Mouse (Mus musculus) cerebellum, postnatal 25 days (tissue): ENCODE data around the gene Fam172a.

Experiments used
- DNase-seq, 2 experiments: peaks; one replicate each; pipeline ENCODE4 v3.0.0; 2021; ENCODE audit warnings: mixed read lengths in 2 of 2

Gene Fam172a

DNA sequence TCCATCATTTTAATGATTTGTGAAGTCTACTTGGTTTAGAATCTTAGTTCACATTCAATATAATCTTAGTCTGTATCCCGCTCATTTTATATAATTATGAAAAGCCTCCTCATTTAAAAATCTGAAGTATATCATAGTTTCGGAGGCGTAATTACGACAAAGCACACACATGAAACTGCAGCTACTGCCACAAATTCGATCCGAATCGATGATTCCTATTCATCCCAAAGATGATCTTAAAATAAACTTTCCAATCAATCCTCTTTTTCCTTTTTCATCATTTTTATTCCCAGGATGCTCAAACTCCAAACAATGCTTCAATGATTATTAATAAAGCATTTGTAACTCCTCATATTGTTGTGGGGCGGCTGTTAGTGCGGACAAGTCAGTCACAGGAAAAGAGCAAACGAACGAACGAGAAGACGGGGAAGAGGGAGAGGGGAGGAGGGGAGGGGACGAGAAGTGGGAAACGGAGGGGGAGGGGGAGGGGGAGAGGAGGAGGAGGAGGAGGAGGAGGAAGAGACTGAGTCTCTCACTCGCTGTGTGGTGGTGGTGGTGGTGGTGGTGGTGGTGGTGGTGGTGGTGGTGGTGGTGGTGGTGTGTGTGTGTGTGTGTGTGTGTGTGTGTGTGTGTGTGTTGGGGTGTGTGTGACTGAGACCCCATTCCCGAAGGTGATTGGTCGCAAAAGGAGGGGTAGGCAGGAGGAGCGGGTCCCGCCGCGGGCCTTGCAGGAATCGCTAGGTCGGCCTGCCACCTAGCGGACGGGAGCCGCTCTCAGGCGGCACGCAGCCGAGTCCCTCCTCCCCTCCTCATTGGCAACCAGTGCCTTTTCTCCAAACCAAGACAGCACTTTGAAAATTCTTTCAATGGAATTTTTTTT is 499.4 kb downstream of the Fam172a start:
- peak; percentile 94 to 97 for DNase-seq

DNA sequence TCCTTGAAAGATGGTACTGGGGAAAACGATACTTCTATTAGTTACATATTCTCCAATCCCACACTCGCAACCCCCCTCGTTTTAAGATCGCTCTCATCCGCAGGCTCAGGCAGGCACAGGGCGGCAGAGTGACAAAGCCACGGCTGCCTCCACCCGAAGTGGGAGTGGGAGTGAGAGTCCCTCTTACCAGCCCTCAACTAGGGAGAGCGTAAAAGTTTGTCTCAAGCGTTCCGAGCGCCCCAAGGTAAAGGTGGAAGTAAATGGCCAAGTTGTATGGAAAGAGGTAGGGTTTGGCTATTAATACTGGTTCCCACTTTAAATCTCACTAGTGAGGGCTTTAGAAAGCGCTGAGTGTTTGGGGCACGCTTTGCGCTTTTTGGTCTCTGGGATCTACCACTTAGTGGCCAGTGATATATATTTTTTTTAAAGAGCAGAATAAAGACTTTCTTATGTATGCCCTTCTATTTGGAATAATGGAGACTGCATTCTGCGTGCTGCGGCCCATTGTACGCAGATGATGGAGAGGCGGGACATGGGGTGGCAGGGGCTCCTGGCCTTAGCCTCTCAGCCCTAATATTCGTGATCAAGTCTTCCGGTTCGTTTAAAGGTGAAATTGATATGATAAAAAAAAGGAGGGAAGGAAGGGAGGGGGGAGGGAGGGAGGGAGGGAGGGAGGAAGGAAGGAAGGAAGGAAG is 500.2 kb downstream of the Fam172a start:
- peak in 1 of 2 experiments; percentile 45 for DNase-seq

DNA sequence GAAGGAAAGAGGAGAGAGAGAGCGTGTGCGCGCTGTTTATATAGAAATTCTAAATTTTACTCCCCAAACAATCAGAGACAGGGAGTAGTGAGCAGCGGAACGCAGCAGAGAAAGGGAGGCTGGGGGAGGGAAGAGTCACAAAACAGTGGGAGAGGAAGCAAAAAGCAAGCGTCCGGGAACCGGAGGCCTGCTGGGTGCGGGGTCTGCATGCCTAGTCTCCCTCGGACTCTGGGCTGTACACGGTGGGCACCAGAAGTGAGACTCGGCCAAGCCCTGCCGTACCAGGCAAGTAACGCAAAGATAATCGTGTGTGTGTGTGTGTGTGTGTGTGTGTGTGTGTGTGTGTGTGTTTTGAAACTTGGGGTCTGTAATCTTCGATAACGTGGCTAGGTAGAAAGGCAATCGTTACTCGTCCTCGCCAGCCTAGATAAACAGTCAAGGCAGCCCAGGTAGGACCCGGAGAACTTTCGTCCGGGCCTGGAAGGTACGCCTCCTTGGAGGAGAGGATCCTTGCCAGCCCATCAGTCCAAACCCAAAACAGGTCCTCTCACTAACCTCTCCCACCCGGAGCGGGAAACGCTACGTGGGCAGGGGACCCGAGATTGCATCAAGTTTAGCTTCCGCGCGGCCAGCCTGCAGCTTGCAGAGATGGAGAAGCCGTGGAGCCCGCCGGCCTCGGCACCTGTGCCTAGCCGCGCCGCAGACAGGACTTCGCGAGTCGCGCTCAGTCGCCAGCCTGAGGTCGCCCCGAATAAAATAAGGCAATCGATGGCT is 500.9 kb downstream of the Fam172a start:
- peak; percentile 78 to 81 for DNase-seq

DNA sequence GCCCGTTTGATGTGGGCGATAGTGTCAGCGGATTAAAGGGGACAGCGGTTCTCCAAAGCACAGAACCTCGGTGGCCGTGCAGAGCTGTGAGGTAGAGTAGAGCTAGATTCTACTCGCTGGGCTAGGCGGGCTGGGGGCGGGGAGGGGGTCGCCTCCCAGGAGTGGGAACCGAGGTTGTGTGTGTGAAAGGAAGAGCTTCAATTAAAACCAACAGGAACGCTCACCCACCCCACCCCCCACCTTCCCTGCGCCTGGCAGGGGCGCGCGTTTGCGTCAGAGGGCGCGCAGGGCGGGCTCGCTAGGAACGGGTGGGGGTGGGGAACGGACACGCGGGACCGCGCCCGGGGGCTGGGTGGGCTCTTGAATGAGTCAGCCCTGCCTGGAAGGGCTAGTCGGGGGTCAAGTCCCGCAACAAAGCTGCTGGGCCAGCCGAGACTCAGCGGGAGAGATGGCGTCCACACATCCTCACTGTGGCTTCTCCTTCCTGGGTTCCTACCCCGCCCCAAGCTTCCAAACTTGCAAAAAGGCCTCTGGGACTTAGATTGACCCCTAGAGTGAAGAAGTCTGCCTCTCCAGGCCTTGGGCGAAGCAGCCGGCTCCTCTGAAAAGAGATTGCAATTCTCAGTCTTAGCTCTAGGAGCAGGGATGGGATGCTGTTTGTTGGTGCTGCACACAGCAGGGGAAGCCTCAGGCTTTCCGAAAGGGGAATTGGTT is 501.7 kb downstream of the Fam172a start:
- DNase-seq, result peak; percentile 89 to 91

DNA sequence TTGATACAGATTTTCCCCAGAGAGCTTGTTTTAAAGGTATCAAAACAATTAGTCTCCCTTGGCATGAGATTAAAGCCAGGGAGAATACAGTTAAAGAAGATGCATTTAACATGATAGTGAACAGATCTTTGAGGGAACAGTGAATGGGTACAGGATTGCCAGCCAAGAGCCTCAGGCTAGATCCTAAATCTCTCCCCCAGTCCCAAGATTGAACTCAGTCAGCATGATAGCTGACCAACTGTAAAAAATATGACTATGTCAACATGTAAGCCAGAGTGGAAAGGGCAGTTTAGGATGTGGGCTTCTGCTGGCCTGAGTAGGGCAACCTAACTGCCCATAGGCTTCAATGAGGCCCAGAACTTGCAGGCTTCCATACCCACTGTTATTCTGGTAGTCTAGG is 503.6 kb downstream of the Fam172a start:
- no peak for DNase-seq

DNA sequence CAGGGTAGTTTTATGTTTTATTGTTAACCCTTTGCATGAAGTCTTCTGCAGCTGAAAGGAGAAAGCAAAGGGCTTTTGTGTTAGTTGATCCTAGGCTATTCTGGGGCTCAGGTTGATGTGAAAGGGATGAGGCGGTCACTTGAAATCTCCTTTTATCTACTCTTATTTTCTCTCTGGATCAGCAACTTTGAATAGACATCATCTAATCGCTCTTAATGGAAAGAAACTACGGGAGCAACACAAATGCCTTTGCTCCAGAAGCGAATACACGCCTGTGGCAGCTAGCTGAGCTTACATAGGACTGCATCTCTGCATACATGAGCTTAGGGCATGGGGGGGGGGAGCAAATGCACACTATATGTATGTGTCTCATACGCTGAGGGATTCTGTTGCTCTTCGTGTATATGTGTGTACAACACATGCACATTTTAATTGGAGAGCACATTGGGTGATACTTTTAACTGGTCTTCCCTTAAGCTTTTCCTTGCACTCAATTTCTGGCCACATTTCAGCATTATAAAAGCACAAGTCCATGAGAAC is 505.1 kb downstream of the Fam172a start:
- no peak for DNase-seq

DNA sequence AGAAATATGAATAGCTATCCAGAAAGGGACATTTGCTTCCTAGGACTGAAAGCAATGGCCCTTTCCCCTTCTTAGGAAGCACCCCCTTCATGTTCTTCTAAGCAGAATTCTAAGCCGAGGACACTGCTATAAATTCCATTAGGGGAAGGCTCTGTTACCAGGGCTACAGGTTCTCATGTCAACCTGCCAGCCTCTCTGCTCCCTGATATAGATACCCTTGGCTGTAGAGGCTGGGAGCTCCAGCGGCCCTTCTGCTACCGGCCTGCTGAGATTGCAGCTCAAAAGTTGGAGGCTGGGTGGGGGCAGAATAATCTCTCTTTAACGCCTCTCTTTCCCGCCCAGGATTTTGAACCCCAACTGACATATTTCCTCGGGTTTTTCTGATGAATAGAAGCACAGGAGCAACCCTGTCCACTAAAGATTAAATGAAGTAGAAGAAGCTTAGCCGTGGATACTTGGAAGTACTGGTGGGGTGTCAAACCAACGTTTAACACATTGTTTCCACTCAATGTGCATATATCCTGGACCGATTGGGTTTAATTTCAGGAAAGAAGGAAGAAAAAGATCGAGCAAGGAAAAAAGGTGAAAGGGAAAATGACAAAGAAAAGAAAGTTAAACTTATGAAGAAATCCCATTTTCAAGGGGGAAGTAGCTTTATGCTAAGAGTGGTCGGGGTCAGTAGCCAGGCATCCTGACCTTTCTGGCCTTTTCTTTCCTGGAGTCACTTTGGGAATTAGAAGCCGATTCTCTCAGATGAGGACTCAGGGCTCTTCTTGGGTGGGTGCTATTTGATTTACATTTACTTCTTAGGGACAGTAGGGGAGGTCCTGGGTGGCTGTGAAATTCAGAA is 506.2 kb downstream of the Fam172a start:
- DNase-seq, result peak in 1 of 2 experiments; percentile 57

DNA sequence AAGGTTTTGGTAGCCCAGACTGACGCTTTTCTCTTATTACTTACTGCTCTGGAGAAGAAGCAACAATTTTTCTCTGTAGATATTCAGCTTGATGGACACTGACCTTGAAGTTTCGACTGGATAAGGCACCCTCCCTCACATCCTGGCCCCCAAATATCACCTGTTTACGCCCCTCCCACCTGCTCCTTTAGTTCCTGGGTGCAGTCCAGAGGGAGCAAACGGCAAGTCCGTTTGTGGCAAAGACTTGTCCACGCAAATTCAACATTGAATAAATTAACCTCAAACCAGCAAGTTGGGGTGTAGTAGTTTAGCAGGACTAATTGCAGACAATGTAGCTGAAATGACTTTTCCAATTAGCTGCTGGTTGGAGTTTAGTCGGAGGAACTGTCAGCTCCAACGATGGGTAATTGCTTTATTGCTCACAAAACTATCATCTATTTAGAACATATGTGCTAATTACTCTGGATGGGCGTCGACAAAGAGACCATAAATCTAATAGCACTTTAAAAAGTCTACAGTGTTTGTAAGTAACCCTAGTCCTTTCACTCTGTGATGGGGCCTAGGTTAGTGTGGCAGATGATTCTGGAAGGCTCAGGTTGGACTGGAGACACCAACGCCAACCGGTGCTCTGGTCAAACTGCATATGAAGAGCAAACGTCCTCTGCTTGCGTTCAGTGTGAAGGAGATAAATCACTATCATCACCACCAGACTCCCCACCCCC is 507.0 kb downstream of the Fam172a start:
- DNase-seq, result no peak

DNA sequence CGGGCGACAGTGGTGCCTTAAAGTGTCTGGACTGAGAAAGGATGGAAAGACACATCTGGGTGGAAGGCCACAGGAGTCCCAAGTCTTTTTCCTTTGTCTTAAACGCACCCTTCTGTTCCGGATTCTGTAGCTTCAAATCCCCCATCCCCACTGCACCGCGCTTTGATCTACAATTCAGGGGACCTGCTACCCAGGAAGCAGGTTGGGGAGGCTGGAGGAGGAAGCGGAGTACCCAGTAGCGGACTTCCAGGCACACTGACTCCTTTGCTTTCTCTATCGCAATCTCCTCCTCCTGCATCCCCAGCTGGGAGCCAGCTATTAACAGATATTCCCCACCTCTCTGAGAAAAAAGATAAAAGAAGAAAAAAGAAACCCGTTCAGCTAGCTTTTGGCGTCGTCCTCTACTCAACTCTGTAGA is 507.8 kb downstream of the Fam172a start:
- DNase-seq, result peak in 1 of 2 experiments; percentile 9

DNA sequence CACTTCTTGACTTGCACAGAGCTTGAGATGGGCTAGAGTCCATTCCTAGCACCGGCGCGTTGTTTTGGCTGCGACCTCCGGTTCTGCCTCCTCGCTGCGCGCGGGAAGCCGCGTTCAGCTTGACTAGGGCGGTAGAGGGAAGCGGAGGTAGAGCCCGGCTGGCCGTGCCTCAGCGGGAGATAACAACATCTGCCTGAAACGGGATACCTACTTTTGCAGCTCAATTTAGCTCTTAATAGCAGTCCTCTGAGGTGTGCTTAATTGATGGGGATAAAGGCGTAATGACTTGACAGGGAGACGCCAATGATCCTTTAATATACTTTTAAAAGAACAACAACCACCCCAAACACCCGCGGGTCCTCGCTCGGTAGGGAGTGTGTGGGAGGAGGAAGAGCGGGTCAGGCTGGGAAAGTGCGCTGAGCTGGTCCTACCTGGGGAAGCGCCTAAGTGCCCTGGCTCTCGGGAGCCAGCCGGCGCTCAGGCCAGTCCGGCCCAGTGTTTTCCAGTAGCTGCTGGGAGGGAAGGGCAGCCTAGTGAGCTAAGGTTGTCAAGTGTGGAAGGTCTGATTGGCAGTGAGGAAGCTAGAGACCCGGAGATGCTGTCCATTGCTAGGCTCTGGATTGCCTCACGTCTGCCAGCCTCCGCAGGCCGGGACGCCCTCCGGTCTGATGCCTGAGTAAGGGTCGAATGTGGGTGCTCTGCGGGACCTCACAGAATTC is 508.4 kb downstream of the Fam172a start:
- DNase-seq, result peak; percentile 66 to 72

DNA sequence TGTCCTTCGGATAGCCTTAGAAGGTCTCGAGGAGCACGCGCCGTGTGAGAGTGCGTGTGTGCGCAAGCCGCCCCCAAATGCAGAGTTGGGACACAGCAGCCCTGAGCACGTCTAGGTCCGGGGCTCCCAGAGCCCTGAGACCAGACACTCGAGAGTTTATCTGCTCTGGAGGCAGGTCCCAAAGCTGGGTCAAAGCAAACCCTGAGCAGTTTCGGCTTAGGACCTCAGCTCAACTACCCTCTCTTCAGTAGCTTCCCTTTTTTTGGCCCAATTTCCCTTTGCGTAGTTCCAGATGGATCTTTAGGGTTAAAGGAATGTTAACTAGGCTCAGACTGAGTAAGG is 508.9 kb downstream of the Fam172a start:
- peak in 1 of 2 experiments; percentile 36 for DNase-seq

DNA sequence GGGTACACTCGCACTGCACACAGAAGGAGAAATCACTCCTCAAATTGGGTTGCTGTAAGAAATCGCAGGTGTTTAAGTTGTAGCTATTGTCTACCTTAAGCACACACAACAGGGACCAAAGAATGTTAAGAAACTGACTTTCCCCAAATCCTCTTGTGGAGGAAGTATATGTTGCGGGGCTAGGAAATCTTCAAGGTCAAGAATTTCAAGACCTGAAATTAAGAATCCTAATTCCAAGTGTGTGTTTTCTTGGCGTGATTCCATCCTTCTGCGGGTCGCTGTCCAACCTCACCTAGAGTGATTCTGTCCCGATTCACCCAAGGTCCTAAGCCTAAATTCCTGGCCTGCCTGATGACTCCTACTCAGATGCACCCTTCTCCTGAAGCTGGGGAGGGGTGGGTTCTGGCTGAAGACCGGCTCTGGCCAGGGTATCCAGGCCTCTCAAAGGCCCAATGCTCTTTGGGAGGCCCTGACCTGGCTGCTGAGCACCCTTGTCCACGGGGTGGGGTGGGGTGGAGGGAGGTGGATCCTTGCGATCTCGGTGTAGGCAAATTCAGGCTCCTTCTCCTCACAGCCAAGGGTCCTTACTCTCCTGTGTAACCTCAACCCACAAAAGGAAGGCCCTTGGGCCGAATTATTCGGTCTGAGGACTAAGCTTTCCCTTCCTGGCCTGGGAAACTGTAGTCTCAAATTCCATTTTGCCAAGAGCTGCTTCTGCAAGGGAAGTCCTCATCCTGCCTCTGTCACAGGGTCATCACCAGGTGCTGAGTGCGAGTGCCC is 509.6 kb downstream of the Fam172a start:
- DNase-seq, result no peak

DNA sequence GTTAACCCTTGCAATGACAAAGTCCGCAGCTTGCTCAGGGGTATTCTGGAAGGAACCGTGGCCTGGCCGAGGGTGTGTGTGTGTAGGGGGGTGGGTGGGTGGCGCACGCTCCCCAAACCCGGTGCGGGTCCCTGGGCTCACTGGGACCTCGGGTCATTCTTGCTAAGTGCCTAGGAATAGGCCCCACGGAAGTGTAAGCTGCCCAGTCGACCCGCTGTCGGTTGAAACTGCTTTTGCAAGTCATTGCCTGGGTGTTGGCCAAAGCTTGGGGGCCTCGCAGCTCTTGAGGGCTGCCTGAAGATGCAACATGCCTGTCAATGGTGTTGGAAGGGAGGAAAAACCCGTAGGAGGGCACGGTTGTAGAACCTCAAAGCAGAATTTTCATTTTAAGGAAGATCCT is 510.3 kb downstream of the Fam172a start:
- no peak for DNase-seq

DNA sequence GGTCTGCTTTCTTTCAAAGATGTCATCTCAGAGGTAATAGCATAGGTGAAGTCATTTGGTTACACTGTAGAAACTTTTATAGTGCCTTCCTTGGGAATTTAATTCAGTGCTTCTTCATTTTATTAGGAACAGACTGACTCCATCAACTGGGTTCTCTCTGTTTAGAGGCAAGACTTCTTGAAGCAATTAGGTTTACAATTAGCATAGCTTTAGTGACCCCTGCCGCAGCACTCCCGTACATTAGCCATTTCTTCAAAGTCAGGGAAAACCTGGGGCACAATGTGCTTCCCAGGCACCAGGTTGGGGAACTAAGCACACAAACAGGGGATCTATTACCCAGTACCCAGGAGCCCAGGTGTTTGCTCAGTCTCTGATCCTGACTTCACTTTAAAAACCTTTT is 511.3 kb downstream of the Fam172a start:
- DNase-seq, result no peak

DNA sequence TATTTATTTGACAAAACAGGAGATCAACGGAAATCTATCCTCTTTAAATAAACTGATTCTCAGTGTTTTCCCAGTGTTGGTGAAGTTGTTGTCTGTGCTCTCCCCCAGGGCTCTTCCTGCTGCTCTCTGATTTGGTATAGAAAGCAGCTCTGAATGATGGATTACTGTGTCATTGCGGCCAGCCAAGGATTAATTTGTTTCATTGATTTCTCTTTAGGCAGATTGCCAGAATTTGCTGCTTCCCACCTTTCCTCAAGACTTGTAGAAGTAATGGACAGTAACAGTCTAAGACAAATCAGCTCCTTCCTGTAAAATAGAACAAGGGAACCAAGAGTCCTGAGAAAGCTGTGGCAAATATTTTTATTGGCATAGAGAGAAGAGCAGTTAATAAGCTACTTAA is 513.4 kb downstream of the Fam172a start:
- DNase-seq, result no peak
